Mouse (Mus musculus) kidney, embryonic 15.5 days (tissue): Measurements from ENCODE around the gene Neurod1. TPM values are rescaled to one million over a fixed set of nuclear protein-coding genes. Genes with fewer than 3 reads are reported as not detected.

ENCODE experiments used
- ATAC-seq: fragments of 200-750 bp; cut with Nextera tagmentation; replicated peaks from 2 replicates; pipeline ENCODE4 v1.8.0; 2017; ENCODE audit warnings: moderate TSS enrichment; ENCODE audit not compliant: low FRiP score
- H3K27ac ChIP-seq: fragments of 300-500 bp; sonication (generic); 2 replicates; pipeline ENCODE4 v1.5.1; 2015; ENCODE audit warnings: mild to moderate bottlenecking, inconsistent platforms
- H3K27me3 ChIP-seq: fragments of 300-500 bp; sonication (generic); 2 replicates; pipeline ENCODE4 v1.6.1; 2015; ENCODE audit warnings: inconsistent platforms
- H3K36me3 ChIP-seq: fragments of 300-500 bp; sonication (generic); 2 replicates; pipeline ENCODE4 v1.6.1; 2015; ENCODE audit warnings: inconsistent platforms
- H3K4me1 ChIP-seq: fragments of 300-500 bp; sonication (generic); 2 replicates; pipeline ENCODE4 v1.6.1; 2015; ENCODE audit warnings: inconsistent platforms
- H3K4me2 ChIP-seq: fragments of 300-500 bp; sonication (generic); 2 replicates; pipeline ENCODE4 v1.6.1; 2015; ENCODE audit warnings: moderate library complexity, mild to moderate bottlenecking, inconsistent platforms
- H3K4me3 ChIP-seq: fragments of 300-500 bp; sonication (generic); replicated peaks from 2 replicates; pipeline ENCODE4 v1.5.1; 2015; ENCODE audit warnings: mild to moderate bottlenecking, inconsistent platforms
- H3K9ac ChIP-seq: fragments of 300-500 bp; sonication (generic); 2 replicates; pipeline ENCODE4 v1.6.1; 2015; ENCODE audit warnings: mild to moderate bottlenecking, inconsistent platforms
- H3K9me3 ChIP-seq: fragments of 300-500 bp; sonication (generic); replicated peaks from 2 replicates; pipeline ENCODE4 v1.6.1; 2016; ENCODE audit warnings: inconsistent platforms
- WGBS: fragments of 180-500 bp; shearing (Covaris S2); methylation state at CpG from one replicate; pipeline ENCODE4 v1.1.7; 2015; ENCODE audit warnings: mixed read lengths; 5-methylcytosine and 5-hydroxymethylcytosine counted together
- polyA plus RNA-seq: library from polyadenylated mRNA; unstranded; fragments of >200 nt; fragmentation: Nextera tagmentation; extraction: Ambion mirVana; gene quantifications from 2 replicates; pipeline ENCODE4 v1.2.1, GENCODE M21; 2015

The Neurod1 gene
- polyA plus RNA-seq: 0.05 TPM in 1 of 2 replicates, not detected in the other

GRCm38 (mm10) chr2:79456575-79457349 lies at the start of gene Neurod1, which contains the start of gene Cerkl:
Gene Neurod1, minus strand, starts transcription at chr2:79456751.
Gene Cerkl, minus strand, starts transcription at chr2:79456785.
- Histone ChIP-seq H3K27ac (no peak within 1 kb of the TSS), H3K36me3 (no peaks in the 10 kb centered on the region), H3K27me3 (peaks cover 85% of the 10 kb centered on the region), H3K4me2 (peak within 1 kb of the TSS; percentile 66), H3K9me3 (no peaks in the 10 kb centered on the region; the same call in 1 of the 2 replicates), H3K9ac (no peak within 1 kb of the TSS), H3K4me1 (peaks cover 28% of the 10 kb centered on the region), H3K4me3 (peak within 1 kb of the TSS; percentile 36)
- 2% methylated on average over 39 of the region's 42 CpGs for WGBS
- ATAC-seq: peak; percentile 50

GRCm38 (mm10) chr2:79498990-79499755 lies 42.6 kb upstream of the Neurod1 start:
- Histone ChIP-seq H3K27me3 (peaks cover 6% of the 10 kb centered on the region; the same call in 1 of the 2 replicates), H3K9me3 (no peaks in the 10 kb centered on the region), H3K4me1 (no peaks in the 10 kb centered on the region), H3K9ac (no peak overlapping the region), H3K4me2 (no peak overlapping the region), H3K4me3 (no peak overlapping the region), H3K27ac (no peak overlapping the region), H3K36me3 (no peaks in the 10 kb centered on the region)
- 27% methylated on average over 10 of the region's 10 CpGs for WGBS
- ATAC-seq: peak; percentile 83

- no peak overlapping the region for H3K9ac ChIP-seq
- no peaks in the 10 kb centered on the region for H3K27me3 ChIP-seq
- H3K27ac ChIP-seq: no peak overlapping the region
- no peaks in the 10 kb centered on the region for H3K36me3 ChIP-seq
- ATAC-seq: peak; percentile 82
- H3K4me3 ChIP-seq: no peak overlapping the region
- no peak overlapping the region for H3K4me2 ChIP-seq
- WGBS: 54% methylated on average over 3 of the region's 3 CpGs
- no peaks in the 10 kb centered on the region for H3K9me3 ChIP-seq
- H3K4me1 ChIP-seq: no peaks in the 10 kb centered on the region
These were observed 28.6 kb upstream of the Neurod1 start for GRCm38 (mm10) chr2:79485127-79485526.

- Histone ChIP-seq H3K9me3 (no peaks in the 10 kb centered on the region), H3K27me3 (no peaks in the 10 kb centered on the region), H3K27ac (no peak overlapping the region), H3K4me1 (no peaks in the 10 kb centered on the region), H3K4me3 (no peak overlapping the region), H3K4me2 (no peak overlapping the region), H3K9ac (no peak overlapping the region), H3K36me3 (no peaks in the 10 kb centered on the region)
- WGBS: 89% methylated on average over 2 of the region's 2 CpGs
- ATAC-seq: no peak
These were observed 26.0 kb upstream of the Neurod1 start for GRCm38 (mm10) chr2:79482511-79482910.

- 83% methylated on average over 4 of the region's 4 CpGs for WGBS
- no peak for ATAC-seq
- Histone ChIP-seq H3K9me3 (no peaks in the 10 kb centered on the region; the same call in 1 of the 2 replicates), H3K27me3 (peaks cover 57% of the 10 kb centered on the region), H3K9ac (no peak overlapping the region), H3K36me3 (no peaks in the 10 kb centered on the region), H3K4me3 (no peak overlapping the region), H3K27ac (no peak overlapping the region), H3K4me2 (no peak overlapping the region), H3K4me1 (peaks cover 11% of the 10 kb centered on the region)
These were observed 5.9 kb upstream of the Neurod1 start for GRCm38 (mm10) chr2:79462411-79462810.

GRCm38 (mm10) chr2:79461861-79462260 lies 5.3 kb upstream of the Neurod1 start:
- no peak for ATAC-seq

GRCm38 (mm10) chr2:79460586-79460985 lies 4.0 kb upstream of the Neurod1 start:
- no peaks in the 10 kb centered on the region; the same call in 1 of the 2 replicates for H3K9me3 ChIP-seq
- H3K27ac ChIP-seq: no peak overlapping the region
- no peak overlapping the region for H3K4me3 ChIP-seq
- 1% methylated on average over 2 of the region's 2 CpGs for WGBS
- H3K9ac ChIP-seq: no peak overlapping the region
- H3K27me3 ChIP-seq: peaks cover 75% of the 10 kb centered on the region
- ATAC-seq: no peak
- H3K4me2 ChIP-seq: no peak overlapping the region
- peaks cover 19% of the 10 kb centered on the region for H3K4me1 ChIP-seq
- H3K36me3 ChIP-seq: no peaks in the 10 kb centered on the region

More at GRCm38 (mm10) chr2:79461861-79462260, 5.3 kb upstream of the Neurod1 start:
- Histone ChIP-seq H3K4me3 (no peak overlapping the region), H3K27ac (no peak overlapping the region), H3K4me1 (peaks cover 14% of the 10 kb centered on the region), H3K9ac (no peak overlapping the region), H3K9me3 (no peaks in the 10 kb centered on the region; the same call in 1 of the 2 replicates), H3K4me2 (no peak overlapping the region), H3K36me3 (no peaks in the 10 kb centered on the region), H3K27me3 (peaks cover 62% of the 10 kb centered on the region)
- 79% methylated on average over 2 of the region's 2 CpGs for WGBS

GRCm38 (mm10) chr2:79460107-79460506 lies 3.6 kb upstream of the Neurod1 start:
- 8% methylated on average over 14 of the region's 14 CpGs for WGBS
- no peak overlapping the region for H3K27ac ChIP-seq
- H3K4me2 ChIP-seq: no peak overlapping the region
- H3K4me1 ChIP-seq: peaks cover 19% of the 10 kb centered on the region
- no peak overlapping the region for H3K9ac ChIP-seq
- no peaks in the 10 kb centered on the region; the same call in 1 of the 2 replicates for H3K9me3 ChIP-seq
- no peak for ATAC-seq
- peaks cover 80% of the 10 kb centered on the region for H3K27me3 ChIP-seq
- H3K4me3 ChIP-seq: no peak overlapping the region
- H3K36me3 ChIP-seq: no peaks in the 10 kb centered on the region

- Histone ChIP-seq H3K36me3 (no peaks in the 10 kb centered on the region), H3K4me1 (peaks cover 21% of the 10 kb centered on the region), H3K4me3 (peak overlapping the region; percentile 11; the same call in 1 of the 2 replicates), H3K9ac (no peak overlapping the region), H3K9me3 (no peaks in the 10 kb centered on the region; the same call in 1 of the 2 replicates), H3K4me2 (peak overlapping the region; percentile 30), H3K27me3 (peaks cover 88% of the 10 kb centered on the region), H3K27ac (no peak overlapping the region)
- WGBS: 1% methylated on average over 44 of the region's 44 CpGs
- peak; percentile 15; the same call in 1 of the 2 replicates for ATAC-seq
These were observed 2.8 kb upstream of the Neurod1 start for GRCm38 (mm10) chr2:79459061-79460045.

- Histone ChIP-seq H3K36me3 (no peaks in the 10 kb centered on the region), H3K27me3 (peaks cover 90% of the 10 kb centered on the region), H3K9me3 (no peaks in the 10 kb centered on the region; the same call in 1 of the 2 replicates), H3K4me2 (no peak overlapping the region), H3K4me1 (peaks cover 28% of the 10 kb centered on the region), H3K9ac (no peak overlapping the region), H3K27ac (no peak overlapping the region), H3K4me3 (no peak overlapping the region)
- WGBS: 26% methylated on average over 3 of the region's 3 CpGs
- ATAC-seq: no peak
These were observed 1.4 kb upstream of the Neurod1 start for GRCm38 (mm10) chr2:79457932-79458331.

- Histone ChIP-seq H3K9me3 (no peaks in the 10 kb centered on the region; the same call in 1 of the 2 replicates), H3K4me2 (no peak overlapping the region), H3K27ac (no peak overlapping the region), H3K27me3 (peaks cover 88% of the 10 kb centered on the region), H3K36me3 (no peaks in the 10 kb centered on the region), H3K9ac (no peak overlapping the region), H3K4me3 (no peak overlapping the region), H3K4me1 (peaks cover 28% of the 10 kb centered on the region)
- ATAC-seq: no peak
- 57% methylated on average over 3 of the region's 3 CpGs for WGBS
These were observed 883 bp upstream of the Neurod1 start for GRCm38 (mm10) chr2:79457434-79457833.
